Mouse (Mus musculus) stomach, postnatal 0 days (tissue): ENCODE data around the gene Syt1.

ENCODE experiments used
- CTCF ChIP-seq: IDR thresholded peaks from 2 replicates; pipeline ENCODE4 v1.5.1; 2016; ENCODE audit warnings: antibody characterized with exemption, low read depth, mild to moderate bottlenecking, moderate library complexity
- EP300 ChIP-seq: optimal IDR thresholded peaks from 2 replicates; pipeline ENCODE3; 2016; ENCODE audit warnings: antibody characterized with exemption

DNA sequence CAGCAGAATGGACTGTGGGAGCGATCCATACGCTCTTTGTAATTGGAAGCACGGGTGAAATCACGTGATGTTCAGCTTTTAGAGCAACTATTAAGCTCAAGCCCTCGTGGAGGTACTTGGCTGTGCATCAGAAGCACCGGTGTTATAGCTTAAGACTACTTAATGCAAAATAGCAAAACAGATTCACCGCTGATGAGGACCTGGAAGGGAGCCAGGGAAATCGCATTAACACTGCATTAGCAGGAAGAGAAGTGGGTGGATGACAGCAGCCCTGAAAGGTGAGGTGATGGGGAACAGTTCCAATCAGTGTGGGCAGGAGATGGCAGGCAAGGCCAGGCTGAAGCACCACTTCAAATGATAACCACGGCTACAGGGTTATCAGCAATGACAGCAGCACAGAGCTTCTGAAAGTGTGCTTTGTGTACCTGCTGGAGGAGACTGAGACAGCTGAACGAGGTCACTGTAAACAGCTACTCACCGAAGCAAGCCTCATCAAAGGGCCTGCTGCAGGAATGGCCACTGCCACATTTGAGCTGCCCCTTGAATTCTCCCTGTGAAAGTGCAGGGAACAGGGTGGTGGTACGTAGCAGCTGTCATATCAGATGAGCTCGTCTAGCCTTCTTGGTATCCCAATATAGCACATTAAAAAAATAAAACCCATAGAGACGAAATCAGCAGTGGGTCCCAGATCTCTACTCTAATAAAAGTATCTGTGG lies 330.9 kb downstream of the Syt1 start:
- TF ChIP-seq CTCF, result no peak
- TF ChIP-seq EP300, result no peak
